Mouse (Mus musculus) C3H10T1/2 (cell line): Measurements from ENCODE around the gene Bend7. TPM values are rescaled to one million over a fixed set of nuclear protein-coding genes. Genes with fewer than 3 reads are reported as not detected.

Experiments used
- polyA plus RNA-seq, 2 experiments: library from polyadenylated mRNA; unstranded; fragments of >200 nt; fragmentation: generic; extraction: Trizol; gene quantifications; one replicate each; pipeline ENCODE4 v1.2.1; 2012; ENCODE audit warnings: missing spikeins in 2 of 2

The Bend7 gene
- polyA plus RNA-seq = under 1 TPM in 1 of 2 experiments, not detected in 1; 0.04 TPM

GRCm38 (mm10) chr2:4717769-4718661 is at the start of gene Bend7:
Gene Bend7 (plus strand): TSS chr2:4717831.

Other genes starting within 250 kb of the Bend7 start
- gene Prpf18, start 65.7 kb upstream of the Bend7 start, polyA plus RNA-seq = 1 to 10 TPM in 1 of 2 experiments, under 1 TPM in 1; 0.51 to 8.9 TPM
- 10 to 100 TPM in 1 of 2 experiments, 1 to 10 TPM in 1; 7.1 to 22.4 TPM for gene Sephs1, start 163.7 kb downstream of the Bend7 start, polyA plus RNA-seq
- gene Phyh, start 201.2 kb downstream of the Bend7 start, polyA plus RNA-seq = under 1 TPM; 0.02 to 0.99 TPM